Mouse (Mus musculus): ENCODE measurements around the gene Tgfbr2. TPM values are rescaled to one million over a fixed set of nuclear protein-coding genes. Genes with fewer than 3 reads are reported as not detected.

The Tgfbr2 gene
- total and polyA plus RNA-seq, 3 experiments = not detected

GRCm38 (mm10) chr9:116088912-116089311 lies 86.2 kb downstream of the Tgfbr2 start:
- no peak for DNase-seq (ENCODE audit: low read depth, low spot score)
- Histone ChIP-seq H3K27ac (ENCODE audit: control insufficient read depth, low read depth, low read length) (no peak overlapping the region), H3K9me3 (replicated peaks; ENCODE audit: insufficient read depth, low read length) (no peaks in the 10 kb centered on the region), H3K4me3 (ENCODE audit: control insufficient read depth in 1 of 2, insufficient read depth in 1 of 2, low read depth in 2 of 2, low read length in 2 of 2) (no peak overlapping the region), H3K27me3 (ENCODE audit: control insufficient read depth in 1 of 2, insufficient read depth in 2 of 2, low read length in 2 of 2) (no peaks in the 10 kb centered on the region), H3K4me1 (ENCODE audit: control insufficient read depth in 1 of 2, insufficient read depth in 2 of 2, low read length in 2 of 2) (no peaks in the 10 kb centered on the region), H3K79me2 (ENCODE audit: control insufficient read depth, insufficient read depth, low read length, poor library complexity) (no peaks in the 10 kb centered on the region), H3K9ac (ENCODE audit: control insufficient read depth, low read depth, low read length, poor library complexity, severe bottlenecking) (no peak overlapping the region), H3K36me3 (ENCODE audit: control insufficient read depth in 1 of 2, insufficient read depth in 2 of 2, low read length in 2 of 2) (no peaks in the 10 kb centered on the region)
- TF ChIP-seq RCOR1 (IDR thresholded peaks at IDR 0.05; ENCODE audit: low read depth, low read length) = no peak

DNA sequence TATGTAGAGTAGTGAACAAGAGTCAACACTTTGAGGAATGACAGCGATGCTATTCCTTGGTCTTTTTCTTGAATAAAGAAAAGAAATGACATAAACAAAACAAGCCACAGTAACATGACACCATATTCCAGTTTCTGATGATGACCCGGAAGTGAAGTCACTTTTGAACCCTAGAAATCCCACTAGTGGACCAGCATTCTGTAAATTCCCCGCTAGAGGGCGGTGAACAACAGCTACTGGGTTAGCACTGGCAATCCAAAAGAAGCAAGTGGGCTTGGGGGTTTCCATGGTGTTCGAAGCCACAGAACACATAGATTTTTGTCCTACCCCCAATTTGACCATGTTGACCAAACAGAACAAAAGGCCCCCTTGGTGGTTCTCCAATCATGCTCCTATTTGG lies 87.3 kb downstream of the Tgfbr2 start:
- H3K9me3 ChIP-seq (replicated peaks; ENCODE audit: insufficient read depth, low read length) = no peaks in the 10 kb centered on the region
- no peak for TF ChIP-seq CHD2 (IDR thresholded peaks at IDR 0.05; ENCODE audit: low read length)
- peak in 2 of 3 experiments; percentile 23 to 26; a peak in 3 of 6 replicates for TF ChIP-seq CTCF (IDR thresholded peaks at IDR 0.05 in 2 of 3, conservative IDR thresholded peaks at IDR 0.05 in 1 of 3; ENCODE audit: control insufficient read depth in 1 of 3, insufficient read depth in 1 of 3, low read depth in 2 of 3, low read length in 3 of 3, poor library complexity in 1 of 3, severe bottlenecking in 1 of 3)
- 0 out of 2 replicates have a peak, but pooled peaks have one; percentile 0 for TF ChIP-seq RAD21 (IDR thresholded peaks at IDR 0.05; ENCODE audit: low read depth, low read length)
- no peak for TF ChIP-seq CHD1 (IDR thresholded peaks at IDR 0.05; ENCODE audit: low read depth, low read length)
- no peak for TF ChIP-seq TAL1 (IDR thresholded peaks at IDR 0.05; ENCODE audit: low read length)
- no peak for TF ChIP-seq MXI1 (IDR thresholded peaks at IDR 0.05; ENCODE audit: low read depth, low read length)
- TF ChIP-seq ETS1 (IDR thresholded peaks at IDR 0.05; ENCODE audit: low read depth, low read length) = no peak
- no peak for TF ChIP-seq POLR2AphosphoS2 (IDR thresholded peaks at IDR 0.05; ENCODE audit: low read length)

DNA sequence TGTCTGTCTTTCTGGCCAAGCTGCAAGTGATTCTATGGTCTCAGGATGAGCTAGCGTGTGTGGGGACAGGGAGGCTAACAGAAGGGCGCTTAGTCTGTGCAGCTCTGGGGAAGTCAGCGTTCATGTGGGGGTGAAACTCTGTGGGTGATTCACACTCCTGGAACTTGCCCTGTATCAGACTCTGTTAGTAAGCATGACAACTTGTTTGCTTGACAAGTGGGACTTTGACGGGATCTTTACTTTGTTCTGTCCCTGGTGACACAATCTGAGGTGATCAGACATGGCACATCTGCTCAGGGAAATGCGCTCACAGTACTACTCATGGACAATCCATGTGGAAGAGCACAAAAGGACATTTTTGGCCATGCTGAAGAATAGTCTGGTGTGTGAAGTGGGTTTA lies 87.9 kb downstream of the Tgfbr2 start:
- no peak for TF ChIP-seq CHD2 (IDR thresholded peaks at IDR 0.05; ENCODE audit: low read length)
- no peak for TF ChIP-seq JUND (IDR thresholded peaks at IDR 0.05; ENCODE audit: low read depth, low read length)
- TF ChIP-seq POLR2AphosphoS5 (IDR thresholded peaks at IDR 0.05; ENCODE audit: borderline replicate concordance, low read depth, low read length) = no peak
- no peak for TF ChIP-seq MAZ (IDR thresholded peaks at IDR 0.05; ENCODE audit: low read depth, low read length)
- no peak for TF ChIP-seq TCF12 (IDR thresholded peaks at IDR 0.05; ENCODE audit: low read depth, low read length)
- TF ChIP-seq ZNF384 (IDR thresholded peaks at IDR 0.05; ENCODE audit: low read depth, low read length) = no peak
- TF ChIP-seq NRF1 (IDR thresholded peaks at IDR 0.05; ENCODE audit: insufficient read depth, low read depth, low read length, poor library complexity, severe bottlenecking) = no peak
- TF ChIP-seq ZKSCAN1 (IDR thresholded peaks at IDR 0.05; ENCODE audit: low read depth, low read length) = no peak
- no peak for TF ChIP-seq POLR2AphosphoS2 (IDR thresholded peaks at IDR 0.05; ENCODE audit: low read length)
- TF ChIP-seq GATA1 (IDR thresholded peaks at IDR 0.05; ENCODE audit: low read depth, low read length) = no peak
- TF ChIP-seq MYB (IDR thresholded peaks at IDR 0.05; ENCODE audit: low read depth, low read length) = no peak
- TF ChIP-seq HCFC1 (IDR thresholded peaks at IDR 0.05; ENCODE audit: low read depth, low read length) = no peak
- no peak for TF ChIP-seq CTCF (IDR thresholded peaks at IDR 0.05 in 2 of 3, conservative IDR thresholded peaks at IDR 0.05 in 1 of 3; ENCODE audit: control insufficient read depth in 1 of 3, insufficient read depth in 1 of 3, low read depth in 2 of 3, low read length in 3 of 3, poor library complexity in 1 of 3, severe bottlenecking in 1 of 3)
- TF ChIP-seq MYC (IDR thresholded peaks at IDR 0.05; ENCODE audit: low read depth, low read length) = no peak
- TF ChIP-seq MEF2A (IDR thresholded peaks at IDR 0.05; ENCODE audit: extremely low read depth, insufficient replicate concordance, low read depth, low read length, poor library complexity, severe bottlenecking) = no peak
- TF ChIP-seq USF1 (IDR thresholded peaks at IDR 0.05; ENCODE audit: low read depth, low read length) = no peak
- Histone ChIP-seq H3K36me3 (ENCODE audit: control insufficient read depth in 1 of 2, insufficient read depth in 2 of 2, low read length in 2 of 2) (no peaks in the 10 kb centered on the region), H3K9me3 (replicated peaks; ENCODE audit: insufficient read depth, low read length) (no peaks in the 10 kb centered on the region), H3K27me3 (ENCODE audit: control insufficient read depth in 1 of 2, insufficient read depth in 2 of 2, low read length in 2 of 2) (no peaks in the 10 kb centered on the region), H3K4me3 (ENCODE audit: control insufficient read depth in 1 of 2, insufficient read depth in 1 of 2, low read depth in 2 of 2, low read length in 2 of 2) (no peak overlapping the region), H3K4me1 (ENCODE audit: control insufficient read depth in 1 of 2, insufficient read depth in 2 of 2, low read length in 2 of 2) (no peaks in the 10 kb centered on the region), H3K27ac (ENCODE audit: control insufficient read depth, low read depth, low read length) (no peak overlapping the region), H3K79me2 (ENCODE audit: control insufficient read depth, insufficient read depth, low read length, poor library complexity) (no peaks in the 10 kb centered on the region), H3K9ac (ENCODE audit: control insufficient read depth, low read depth, low read length, poor library complexity, severe bottlenecking) (no peak overlapping the region)
- DNase-seq (ENCODE audit: low read depth, low spot score) = no peak

More for the DNA sequence above, 87.3 kb downstream of the Tgfbr2 start:
- no peaks in the 10 kb centered on the region for H3K27me3 ChIP-seq (ENCODE audit: control insufficient read depth in 1 of 2, insufficient read depth in 2 of 2, low read length in 2 of 2)
- DNase-seq (ENCODE audit: low read depth, low spot score) = peak; percentile 13
- no peak overlapping the region for H3K4me3 ChIP-seq (ENCODE audit: control insufficient read depth in 1 of 2, insufficient read depth in 1 of 2, low read depth in 2 of 2, low read length in 2 of 2)
- H3K27ac ChIP-seq (ENCODE audit: control insufficient read depth, low read depth, low read length) = no peak overlapping the region
- H3K9ac ChIP-seq (ENCODE audit: control insufficient read depth, low read depth, low read length, poor library complexity, severe bottlenecking) = no peak overlapping the region
- no peaks in the 10 kb centered on the region for H3K79me2 ChIP-seq (ENCODE audit: control insufficient read depth, insufficient read depth, low read length, poor library complexity)
- no peaks in the 10 kb centered on the region for H3K4me1 ChIP-seq (ENCODE audit: control insufficient read depth in 1 of 2, insufficient read depth in 2 of 2, low read length in 2 of 2)
- no peaks in the 10 kb centered on the region for H3K36me3 ChIP-seq (ENCODE audit: control insufficient read depth in 1 of 2, insufficient read depth in 2 of 2, low read length in 2 of 2)
